ENCODE assay signal across 8 mouse cellular contexts in the genomic region with DNA sequence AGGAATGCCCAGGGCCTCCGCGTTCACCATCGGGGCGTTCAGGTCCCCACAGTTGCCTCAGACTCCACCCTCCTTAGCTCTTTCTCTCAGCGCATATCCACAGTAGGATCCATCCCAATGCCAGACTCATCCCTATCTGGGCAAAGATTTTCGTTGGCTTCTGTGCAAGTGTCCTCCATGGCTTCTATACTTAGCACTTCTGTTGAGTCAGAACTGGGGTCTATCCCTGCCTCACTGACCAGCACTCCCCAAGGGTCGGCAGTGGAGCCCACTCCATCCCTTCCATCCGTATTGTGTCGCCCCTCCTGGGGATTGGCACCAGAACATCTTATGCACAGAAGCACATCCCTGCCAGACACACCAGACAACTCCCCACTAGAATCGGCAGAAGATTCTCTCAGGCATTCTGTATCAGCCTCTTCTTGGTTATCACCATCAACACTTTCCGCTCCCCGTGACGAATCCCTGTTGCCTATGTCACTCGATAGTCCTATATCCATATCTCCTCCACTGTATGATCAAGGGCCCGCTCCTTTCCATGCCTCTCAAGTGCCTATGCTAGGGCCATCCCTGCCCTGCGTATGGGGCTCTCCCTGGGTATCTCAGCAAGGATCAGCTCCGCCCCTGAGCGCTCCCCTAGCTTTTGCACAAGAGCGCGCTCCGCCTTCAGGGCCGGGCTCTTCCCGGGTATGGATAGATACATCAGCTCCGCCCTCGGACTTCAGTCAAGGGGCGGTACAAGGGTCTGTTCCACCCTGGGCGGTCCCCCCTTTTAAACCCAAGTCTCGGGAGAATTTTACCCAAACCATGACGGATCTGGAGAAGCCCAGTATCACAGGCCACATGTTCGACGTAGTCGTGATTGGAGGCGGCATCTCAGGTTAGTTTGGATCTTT. TPM values are rescaled to one million over a fixed set of nuclear protein-coding genes. Genes with fewer than 3 reads are reported as not detected.
DNase-seq lines count a peak whose midpoint lies in the region; ATAC-seq and TF ChIP-seq lines count a peak whose summit lies in the region.

A gene (plus strand): TSS at position 665 of the 896 bp plus-strand sequence.

- peak; percentile 78 for ATAC-seq in intestine, postnatal 0 days
- peak; percentile 92 for ATAC-seq in megakaryocyte-erythroid progenitor cell, adult 5-6 weeks (replicated peaks; ENCODE audit: low FRiP score, low TSS enrichment, poor library complexity, severe bottlenecking)
- no peak for ATAC-seq in erythroid progenitor cell, adult 5-6 weeks (replicated peaks; ENCODE audit: low FRiP score, poor library complexity, severe bottlenecking)

- no peaks in the 10 kb centered on the region for H3K9me3 ChIP-seq in intestine, postnatal 0 days (ENCODE audit: control insufficient read depth)

- TF ChIP-seq CTCF in intestine, postnatal 0 days (IDR thresholded peaks at IDR 0.05; ENCODE audit: low read depth) = no peak

- 14% methylated on average over 33 of the region's 33 CpGs for WGBS in intestine, postnatal 0 days

- H3K9ac ChIP-seq in intestine, postnatal 0 days (ENCODE audit: low read depth, low read length) = peak within 1 kb of the TSS; percentile 37; the same call in 1 of the 2 replicates

- H3K27ac ChIP-seq in intestine, postnatal 0 days (ENCODE audit: low read depth, low read length) = no peak within 1 kb of the TSS; the same call in 1 of the 2 replicates

- H3K36me3 ChIP-seq in intestine, postnatal 0 days (ENCODE audit: control insufficient read depth, insufficient read depth) = no peaks in the 10 kb centered on the region

- H3K27me3 ChIP-seq in intestine, postnatal 0 days (replicated peaks; ENCODE audit: control insufficient read depth, insufficient read depth, low read length) = no peaks in the 10 kb centered on the region

- intact Hi-C loops in left cerebral cortex, postnatal 25 days (cut with DNase I) = no loop called here

- peak; percentile 82 to 85 for DNase-seq in adrenal gland, postnatal 36 days
- DNase-seq in embryo, embryonic 9.5 days (ENCODE audit: extremely low spot score) = peak; percentile 70
- DNase-seq in heart, adult 11 months = peak; percentile 98
- DNase-seq in left cerebral cortex, postnatal 25 days (ENCODE audit: low spot score in 2 of 2) = peak; percentile 69 to 86
- peak; percentile 70 for DNase-seq in right cerebral cortex, postnatal 4 days

- H3K4me1 ChIP-seq in intestine, postnatal 0 days (replicated peaks; ENCODE audit: control insufficient read depth, insufficient read depth, low read length) = no peaks in the 10 kb centered on the region

- peak within 1 kb of the TSS; percentile 47 for H3K4me3 ChIP-seq in intestine, postnatal 0 days (ENCODE audit: low read depth, low read length)

- H3K4me2 ChIP-seq in intestine, postnatal 0 days (replicated peaks; ENCODE audit: low read depth) = peak within 1 kb of the TSS; percentile 75

RNA-seq across cellular contexts. Expression of the gene that starts here (rescaled TPM):
- 10 to 100 TPM; 29.4 to 35.4 TPM for total RNA-seq in adrenal gland, postnatal 36 days (2021)
- 6.3 and 6.5 TPM in 2 replicates for polyA plus RNA-seq in intestine, postnatal 0 days (2015; fragmentation: Nextera tagmentation; extraction: Ambion mirVana)
- total RNA-seq in left cerebral cortex, postnatal 25 days (2021) = 10 to 100 TPM; 17.7 to 18.1 TPM
- 2.6 and 4.6 TPM in 2 replicates for total RNA-seq in megakaryocyte-erythroid progenitor cell, adult 5-6 weeks (2014; fragmentation: Nextera tagmentation)
- 5.4 and 10.0 TPM in 2 replicates for total RNA-seq in megakaryocyte-erythroid progenitor cell, adult 5-6 weeks (2017)
- 1.3 TPM in 1 of 2 replicates, not detected in the other for total RNA-seq in erythroid progenitor cell, adult 5-6 weeks (2015; ENCODE audit: low replicate concordance)
- total RNA-seq in erythroid progenitor cell, adult 5-6 weeks (2017; ENCODE audit: low replicate concordance) = not detected in 2 replicates
